Mouse (Mus musculus): Measurements from ENCODE around the gene Hdgfl2. TPM values are rescaled to one million over a fixed set of nuclear protein-coding genes. Genes with fewer than 3 reads are reported as not detected.
A peak's percentile ranks its signal among the peaks of the same experiment; 100 is the strongest.
"Not testable (repeated sequence)": the region's sequence is repeated elsewhere in the genome, so short reads cannot be mapped to it uniquely, and the experiment has no call there.

Hdgfl2 gene
- polyA plus RNA-seq, 1 experiment from 2014 or later: 96.5 TPM

DNA sequence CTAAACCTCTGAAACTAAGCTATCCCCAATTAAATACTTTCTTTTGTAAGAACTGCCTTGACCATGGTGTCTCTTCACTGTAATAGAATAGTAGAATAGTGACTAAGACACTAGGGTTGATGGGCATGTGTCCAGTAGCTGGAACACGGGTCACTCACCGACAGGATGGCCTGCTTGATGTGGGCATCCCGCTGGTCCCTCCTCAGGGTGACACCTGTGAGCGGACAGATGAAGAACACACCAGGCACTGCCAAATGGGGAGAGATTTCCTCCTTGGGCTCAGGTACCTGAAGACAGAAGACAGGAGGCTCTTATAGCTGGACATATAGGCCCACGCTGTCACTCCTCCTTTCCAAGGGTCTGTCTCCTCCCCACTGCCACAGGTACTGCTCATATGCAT lies 7.2 kb upstream of the Hdgfl2 start:
- no peak overlapping the region for H3K4me3 ChIP-seq (ENCODE audit: low read depth, low read length)
- H3K4me1 ChIP-seq (ENCODE audit: control insufficient read depth, insufficient read depth, low read length): peaks cover 9% of the 10 kb centered on the region
- H3K27ac ChIP-seq (ENCODE audit: low read length): no peak overlapping the region
- no peak overlapping the region for H3K9ac ChIP-seq (replicated peaks; ENCODE audit: low read depth, low read length)
- H3K4me2 ChIP-seq (replicated peaks; ENCODE audit: low read depth, low read length): no peak overlapping the region
- no peaks in the 10 kb centered on the region for H3K27me3 ChIP-seq (ENCODE audit: control insufficient read depth, insufficient read depth, low read length)
- no peak for ATAC-seq (ENCODE audit: insufficient number of reproducible peaks, insufficient read depth, low FRiP score, low read depth)
- peaks cover 49% of the 10 kb centered on the region for H3K36me3 ChIP-seq (ENCODE audit: control insufficient read depth, insufficient read depth, low read length)
- H3K9me3 ChIP-seq (ENCODE audit: control insufficient read depth, low read depth, low read length): no peaks in the 10 kb centered on the region
- 90% methylated on average over 5 of the region's 5 CpGs for WGBS

DNA sequence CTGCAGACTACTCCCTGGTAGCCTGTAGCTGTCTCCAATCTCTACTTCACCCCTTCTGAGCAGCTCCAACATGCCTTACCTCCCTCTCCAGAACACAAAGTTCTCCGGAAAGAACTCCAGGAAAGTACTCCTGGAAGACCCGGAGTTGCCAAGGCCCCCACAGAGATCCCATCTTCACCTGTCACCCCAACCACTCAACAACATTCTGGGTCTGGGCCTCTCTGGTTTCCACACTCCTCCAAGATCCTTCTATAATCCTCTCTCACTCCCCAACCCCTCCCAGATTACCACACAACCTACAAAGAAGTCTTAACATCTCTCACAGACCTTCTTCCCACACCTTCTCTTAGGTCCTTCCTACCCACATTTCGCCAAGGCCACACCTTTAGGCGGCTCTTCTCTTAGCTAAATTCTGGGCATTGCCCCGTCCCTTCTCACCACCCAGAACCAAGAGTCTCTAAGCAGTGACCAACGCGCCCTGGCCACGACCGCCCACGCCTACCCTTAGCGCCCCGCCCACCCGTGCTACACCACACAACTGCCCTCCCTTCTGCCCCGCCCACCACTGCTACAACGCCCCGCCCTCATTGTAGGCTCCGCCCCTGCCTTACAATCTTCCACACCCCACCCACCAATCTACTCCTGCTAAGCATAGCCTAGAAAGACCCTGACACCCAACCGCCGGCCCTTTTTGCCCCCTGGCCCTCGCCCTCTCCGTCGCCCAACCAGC lies 5.2 kb upstream of the Hdgfl2 start:
- 7% methylated on average over 22 of the region's 22 CpGs for WGBS
- peak overlapping the region; percentile 62 for H3K4me2 ChIP-seq (replicated peaks; ENCODE audit: low read depth, low read length)
- ATAC-seq (ENCODE audit: insufficient number of reproducible peaks, insufficient read depth, low FRiP score, low read depth): peak; percentile 15; the same call in 1 of the 2 replicates
- peaks cover 9% of the 10 kb centered on the region for H3K4me1 ChIP-seq (ENCODE audit: control insufficient read depth, insufficient read depth, low read length)
- peak overlapping the region; percentile 98 for H3K27ac ChIP-seq (ENCODE audit: low read length)
- no peaks in the 10 kb centered on the region for H3K27me3 ChIP-seq (ENCODE audit: control insufficient read depth, insufficient read depth, low read length)
- peak overlapping the region; percentile 76 for H3K4me3 ChIP-seq (ENCODE audit: low read depth, low read length)
- H3K9me3 ChIP-seq (ENCODE audit: control insufficient read depth, low read depth, low read length): no peaks in the 10 kb centered on the region
- H3K36me3 ChIP-seq (ENCODE audit: control insufficient read depth, insufficient read depth, low read length): peaks cover 29% of the 10 kb centered on the region
- H3K9ac ChIP-seq (replicated peaks; ENCODE audit: low read depth, low read length): peak overlapping the region; percentile 57; the same call in 1 of the 2 replicates

DNA sequence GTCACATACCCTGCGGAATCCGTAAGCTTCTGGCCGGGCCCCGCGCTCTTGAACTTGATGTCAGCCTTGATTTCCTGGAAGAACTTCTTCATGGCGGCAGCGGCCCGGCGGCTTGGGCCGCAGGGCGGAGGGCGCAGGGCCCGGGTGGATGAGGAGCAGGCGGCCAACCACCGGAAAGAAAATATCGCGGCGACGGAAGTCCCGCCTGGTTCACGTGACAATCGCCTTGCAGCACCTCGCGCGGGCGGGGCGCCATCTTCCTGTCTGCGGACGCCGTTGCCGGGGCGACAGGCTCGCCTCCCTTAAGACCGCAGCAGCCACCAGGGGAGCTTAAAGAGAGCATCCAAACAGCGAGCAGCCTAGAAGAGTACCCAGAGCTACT lies 4.6 kb upstream of the Hdgfl2 start, which contains the start of gene Ubxn6:
Gene Ubxn6, minus strand, starts transcription at position 202 of the 382 bp plus-strand sequence.
- Histone ChIP-seq H3K4me2 (replicated peaks; ENCODE audit: low read depth, low read length) (peak within 1 kb of the TSS; percentile 62), H3K9ac (replicated peaks; ENCODE audit: low read depth, low read length) (peak within 1 kb of the TSS; percentile 57; the same call in 1 of the 2 replicates), H3K4me1 (ENCODE audit: control insufficient read depth, insufficient read depth, low read length) (peaks cover 9% of the 10 kb centered on the region), H3K9me3 (ENCODE audit: control insufficient read depth, low read depth, low read length) (no peaks in the 10 kb centered on the region), H3K27me3 (ENCODE audit: control insufficient read depth, insufficient read depth, low read length) (no peaks in the 10 kb centered on the region), H3K36me3 (ENCODE audit: control insufficient read depth, insufficient read depth, low read length) (peaks cover 24% of the 10 kb centered on the region), H3K27ac (ENCODE audit: low read length) (peak within 1 kb of the TSS; percentile 98), H3K4me3 (ENCODE audit: low read depth, low read length) (peak within 1 kb of the TSS; percentile 76)
- ATAC-seq (ENCODE audit: insufficient number of reproducible peaks, insufficient read depth, low FRiP score, low read depth): peak; percentile 19; the same call in 1 of the 2 replicates
- WGBS: under 1% methylated on average over 35 of the region's 35 CpGs

- no peak for ATAC-seq (ENCODE audit: insufficient number of reproducible peaks, insufficient read depth, low FRiP score, low read depth)
- WGBS: 90% methylated on average over 5 of the region's 5 CpGs
- no peak overlapping the region for H3K4me2 ChIP-seq (replicated peaks; ENCODE audit: low read depth, low read length)
- H3K9ac ChIP-seq (replicated peaks; ENCODE audit: low read depth, low read length): no peak overlapping the region
- no peaks in the 10 kb centered on the region for H3K27me3 ChIP-seq (ENCODE audit: control insufficient read depth, insufficient read depth, low read length)
- peaks cover 6% of the 10 kb centered on the region for H3K36me3 ChIP-seq (ENCODE audit: control insufficient read depth, insufficient read depth, low read length)
- no peak overlapping the region for H3K27ac ChIP-seq (ENCODE audit: low read length)
- H3K4me3 ChIP-seq (ENCODE audit: low read depth, low read length): no peak overlapping the region
- H3K4me1 ChIP-seq (ENCODE audit: control insufficient read depth, insufficient read depth, low read length): peaks cover 26% of the 10 kb centered on the region
- H3K9me3 ChIP-seq (ENCODE audit: control insufficient read depth, low read depth, low read length): no peaks in the 10 kb centered on the region
Observed at GRCm38 (mm10) chr17:56077523-56077922, 1.9 kb upstream of the Hdgfl2 start.

- H3K9ac ChIP-seq (replicated peaks; ENCODE audit: low read depth, low read length); H3K27me3 ChIP-seq (ENCODE audit: control insufficient read depth, insufficient read depth, low read length); ATAC-seq (ENCODE audit: insufficient number of reproducible peaks, insufficient read depth, low FRiP score, low read depth); H3K9me3 ChIP-seq (ENCODE audit: control insufficient read depth, low read depth, low read length): not testable (repeated sequence)
- H3K4me2 ChIP-seq (replicated peaks; ENCODE audit: low read depth, low read length): 0 out of 2 replicates have a peak overlapping the region, but pooled peaks have one; percentile 8
- H3K27ac ChIP-seq (ENCODE audit: low read length): peak overlapping the region; percentile 48; the same call in 1 of the 2 replicates
- peak overlapping the region; percentile 17; the same call in 1 of the 2 replicates for H3K4me3 ChIP-seq (ENCODE audit: low read depth, low read length)
- 68% methylated on average over 9 of the region's 9 CpGs for WGBS
- H3K4me1 ChIP-seq (ENCODE audit: control insufficient read depth, insufficient read depth, low read length): peaks cover 26% of the 10 kb centered on the region
- H3K36me3 ChIP-seq (ENCODE audit: control insufficient read depth, insufficient read depth, low read length): peaks cover 11% of the 10 kb centered on the region; the same call in 1 of the 2 replicates
Observed at GRCm38 (mm10) chr17:56078361-56078760, 1.1 kb upstream of the Hdgfl2 start.

GRCm38 (mm10) chr17:56079921-56080320 lies 487 bp downstream of the Hdgfl2 start:
- peak overlapping the region; percentile 52; the same call in 1 of the 2 replicates for H3K27ac ChIP-seq (ENCODE audit: low read length)
- H3K9ac ChIP-seq (replicated peaks; ENCODE audit: low read depth, low read length): peak overlapping the region; percentile 80
- peak overlapping the region; percentile 83 for H3K4me2 ChIP-seq (replicated peaks; ENCODE audit: low read depth, low read length)
- H3K9me3 ChIP-seq (ENCODE audit: control insufficient read depth, low read depth, low read length): no peaks in the 10 kb centered on the region
- H3K36me3 ChIP-seq (ENCODE audit: control insufficient read depth, insufficient read depth, low read length): peaks cover 17% of the 10 kb centered on the region; the same call in 1 of the 2 replicates
- peaks cover 21% of the 10 kb centered on the region for H3K4me1 ChIP-seq (ENCODE audit: control insufficient read depth, insufficient read depth, low read length)
- H3K27me3 ChIP-seq (ENCODE audit: control insufficient read depth, insufficient read depth, low read length): no peaks in the 10 kb centered on the region
- no peak for ATAC-seq (ENCODE audit: insufficient number of reproducible peaks, insufficient read depth, low FRiP score, low read depth)
- peak overlapping the region; percentile 94 for H3K4me3 ChIP-seq (ENCODE audit: low read depth, low read length)
- WGBS: 1% methylated on average over 10 of the region's 11 CpGs

- Histone ChIP-seq H3K4me2 (replicated peaks; ENCODE audit: low read depth, low read length) (peak overlapping the region; percentile 83), H3K4me3 (ENCODE audit: low read depth, low read length) (peak overlapping the region; percentile 94), H3K27ac (ENCODE audit: low read length) (peak overlapping the region; percentile 12; the same call in 1 of the 2 replicates), H3K36me3 (ENCODE audit: control insufficient read depth, insufficient read depth, low read length) (peaks cover 17% of the 10 kb centered on the region; the same call in 1 of the 2 replicates), H3K9ac (replicated peaks; ENCODE audit: low read depth, low read length) (peak overlapping the region; percentile 80), H3K9me3 (ENCODE audit: control insufficient read depth, low read depth, low read length) (no peaks in the 10 kb centered on the region), H3K4me1 (ENCODE audit: control insufficient read depth, insufficient read depth, low read length) (peaks cover 16% of the 10 kb centered on the region), H3K27me3 (ENCODE audit: control insufficient read depth, insufficient read depth, low read length) (no peaks in the 10 kb centered on the region)
- 0 out of 2 replicates have a peak, but pooled peaks have one; percentile 8 for ATAC-seq (ENCODE audit: insufficient number of reproducible peaks, insufficient read depth, low FRiP score, low read depth)
- 10% methylated on average over 8 of the region's 8 CpGs for WGBS
Observed at GRCm38 (mm10) chr17:56080781-56081585, 1.5 kb downstream of the Hdgfl2 start.

DNA sequence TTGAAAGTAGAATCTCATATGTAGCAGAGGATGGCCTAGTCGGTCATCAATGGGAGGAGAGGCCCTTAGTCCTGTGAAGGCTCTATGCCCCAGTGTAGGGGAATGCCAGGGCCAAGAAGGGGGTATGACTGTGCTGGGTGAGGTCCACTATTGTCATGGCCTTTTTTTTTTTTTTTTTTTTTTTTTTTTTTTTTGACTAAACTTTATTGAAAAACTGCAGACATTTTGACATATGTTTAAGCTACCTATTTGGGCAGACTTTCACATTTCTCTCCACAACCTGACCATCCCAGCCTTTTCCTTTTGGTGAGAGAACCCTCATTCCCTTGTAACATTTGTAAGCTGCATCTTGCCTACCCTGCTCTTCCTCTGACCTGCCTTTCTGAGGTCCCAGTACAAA lies 12.9 kb downstream of the Hdgfl2 start:
- H3K4me1 ChIP-seq (ENCODE audit: control insufficient read depth, insufficient read depth, low read length): no peaks in the 10 kb centered on the region
- WGBS: 87% methylated on average over 1 of the region's 1 CpGs
- peak overlapping the region; percentile 44; the same call in 1 of the 2 replicates for H3K27ac ChIP-seq (ENCODE audit: low read length)
- no peaks in the 10 kb centered on the region for H3K27me3 ChIP-seq (ENCODE audit: control insufficient read depth, insufficient read depth, low read length)
- H3K36me3 ChIP-seq (ENCODE audit: control insufficient read depth, insufficient read depth, low read length): peaks cover 35% of the 10 kb centered on the region
- no peak overlapping the region for H3K4me2 ChIP-seq (replicated peaks; ENCODE audit: low read depth, low read length)
- H3K4me3 ChIP-seq (ENCODE audit: low read depth, low read length): no peak overlapping the region
- no peak overlapping the region for H3K9ac ChIP-seq (replicated peaks; ENCODE audit: low read depth, low read length)
- ATAC-seq (ENCODE audit: insufficient number of reproducible peaks, insufficient read depth, low FRiP score, low read depth): no peak
- H3K9me3 ChIP-seq (ENCODE audit: control insufficient read depth, low read depth, low read length): no peaks in the 10 kb centered on the region
